Mouse (Mus musculus): ENCODE measurements at regions not wholly inside any gene's neighbourhood (a gene's known extent, or its start where the extent isn't known, plus 50 kb on each side); places are given as distances from the start of the nearest gene placed in this dataset.

DNA sequence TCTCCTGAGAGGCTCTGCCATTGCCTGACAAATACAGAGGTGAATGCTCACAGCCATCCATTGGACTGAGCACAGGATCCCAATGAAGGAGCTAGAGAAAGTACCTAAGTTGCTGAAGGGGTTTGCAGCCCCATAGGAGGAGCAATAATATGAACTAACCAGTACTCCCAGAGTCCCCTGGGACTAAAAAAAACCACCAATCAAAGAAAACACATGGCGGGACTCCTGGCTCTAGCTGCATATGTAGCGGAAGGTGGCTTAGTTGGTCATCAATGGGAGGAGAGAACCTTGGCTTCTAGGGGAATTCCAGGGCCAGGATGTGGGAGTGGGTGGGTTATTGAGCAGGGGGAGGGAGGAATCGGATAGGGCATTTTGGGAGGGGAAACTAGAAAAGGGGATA lies 207.8 kb downstream of the Otol1 start:
- DNase-seq (ENCODE audit: low read depth, low spot score): no peak

DNA sequence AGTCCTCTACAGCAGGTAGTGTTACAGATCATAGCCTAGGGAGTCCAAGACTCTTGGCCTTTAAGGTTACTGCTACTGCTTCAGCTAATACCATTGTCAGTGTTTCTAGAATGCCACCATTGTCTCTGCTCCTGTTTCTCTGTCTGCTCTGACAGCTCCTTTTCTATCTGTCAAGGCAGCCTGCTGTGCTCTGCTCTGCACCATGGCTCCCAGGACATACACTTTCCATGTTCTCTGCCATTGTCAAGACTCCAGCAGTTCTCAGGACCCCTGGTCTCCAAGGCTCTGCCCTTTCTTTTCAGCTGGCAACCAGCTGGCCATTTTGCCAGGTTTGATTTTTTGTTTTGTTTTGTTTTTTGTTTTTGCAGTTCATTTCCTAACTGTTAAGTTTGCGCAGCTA lies 208.7 kb downstream of the Otol1 start:
- DNase-seq (ENCODE audit: low read depth, low spot score): no peak

DNA sequence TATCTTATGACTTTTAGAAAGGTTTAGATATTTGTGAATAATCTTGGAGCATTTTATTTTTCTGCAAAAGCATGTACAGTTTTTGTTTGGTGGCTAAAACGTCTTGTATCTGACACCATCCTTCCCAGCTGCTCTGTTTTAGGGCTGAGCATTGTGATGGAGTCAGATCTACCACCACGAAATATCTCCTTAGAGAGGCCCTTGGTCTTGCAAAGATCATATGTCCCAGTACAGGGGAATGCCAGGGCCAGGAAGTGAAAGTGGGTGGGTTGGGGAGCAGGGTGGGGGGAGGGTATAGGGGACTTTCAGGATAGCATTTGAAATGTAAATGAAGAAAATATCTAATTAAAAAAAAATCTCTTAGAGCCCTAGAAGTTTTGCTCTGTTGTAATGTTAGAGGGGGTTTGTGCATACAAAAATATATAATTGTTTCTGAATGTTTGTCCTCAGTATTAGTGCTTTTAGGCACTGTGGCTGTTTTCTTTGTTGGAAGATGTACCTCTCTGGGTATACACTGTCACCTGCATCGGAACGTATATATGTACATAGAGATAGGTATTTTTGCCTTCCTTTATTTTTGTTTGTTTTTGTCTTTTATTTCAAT lies 211.4 kb downstream of the Otol1 start:
- DNase-seq (ENCODE audit: low read depth, low spot score): no peak

DNA sequence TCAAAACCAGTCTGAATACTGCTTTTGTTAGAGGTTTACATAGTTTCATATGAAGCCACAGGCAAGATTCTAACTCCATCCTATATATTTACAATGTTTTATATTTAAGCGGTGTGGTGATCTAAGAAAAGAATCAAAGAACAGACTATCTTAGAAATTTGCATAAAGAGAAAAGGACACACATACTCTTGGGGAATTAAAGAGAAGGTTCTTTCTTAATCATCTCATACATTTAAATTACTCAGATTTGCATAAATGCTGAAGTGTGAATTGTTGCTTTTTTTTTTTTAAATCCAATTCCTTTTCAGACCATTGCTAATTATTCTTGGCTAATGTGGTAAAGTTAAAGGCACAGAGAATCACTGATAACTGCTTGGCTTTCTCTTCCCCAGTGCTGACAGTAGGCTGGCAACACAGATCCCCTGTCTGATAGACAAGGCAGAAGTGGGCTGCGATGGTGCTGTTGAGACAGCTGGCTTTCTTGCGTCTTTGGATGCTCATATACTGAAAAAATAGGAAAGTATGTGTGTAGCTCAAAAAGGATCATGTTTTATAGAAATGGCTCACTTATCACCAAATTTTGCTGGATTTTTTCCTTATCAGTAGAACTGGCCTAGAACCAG lies 216.1 kb downstream of the Otol1 start:
- no peak for DNase-seq (ENCODE audit: low read depth, low spot score)

DNA sequence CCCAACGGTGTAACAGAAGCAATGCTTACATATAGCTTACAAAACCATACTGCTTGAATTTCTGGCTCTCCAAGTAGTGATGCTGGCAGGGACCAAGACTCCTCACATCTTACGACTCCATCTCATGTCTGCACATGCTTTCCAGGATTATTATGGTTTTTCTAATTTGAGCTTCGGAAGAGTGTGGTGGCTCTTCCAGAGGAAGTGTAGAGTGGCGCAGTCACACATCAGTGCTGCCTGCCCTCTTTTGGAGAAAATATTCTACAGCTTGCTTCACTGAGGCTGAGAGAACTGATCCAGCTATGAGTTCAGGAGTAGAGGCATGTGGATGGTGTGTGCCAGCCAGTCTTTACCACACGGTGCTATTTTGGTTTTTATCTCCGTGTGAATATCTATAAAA lies 217.4 kb downstream of the Otol1 start:
- DNase-seq (ENCODE audit: low read depth, low spot score): no peak

DNA sequence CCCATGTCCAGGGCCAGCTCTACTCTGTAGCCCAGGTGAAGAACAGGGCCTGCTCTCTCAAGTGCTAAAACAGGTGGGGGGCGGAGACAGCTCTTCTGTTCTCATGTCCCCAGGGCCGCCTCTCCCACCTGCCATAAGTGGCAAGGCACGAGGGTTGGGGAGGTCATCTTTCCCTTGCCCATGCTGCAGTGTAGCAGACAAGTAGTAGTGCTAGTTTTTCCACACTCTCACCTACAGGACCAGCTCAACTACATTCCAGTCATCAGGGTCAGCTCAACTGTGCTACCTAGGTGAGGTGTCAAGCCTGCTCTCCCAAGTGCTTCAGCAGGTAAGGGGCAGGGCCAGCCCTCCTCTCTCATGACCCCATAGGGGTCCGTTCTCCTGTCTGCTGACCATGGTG lies 219.8 kb downstream of the Otol1 start:
- no peak for DNase-seq (ENCODE audit: low read depth, low spot score)

DNA sequence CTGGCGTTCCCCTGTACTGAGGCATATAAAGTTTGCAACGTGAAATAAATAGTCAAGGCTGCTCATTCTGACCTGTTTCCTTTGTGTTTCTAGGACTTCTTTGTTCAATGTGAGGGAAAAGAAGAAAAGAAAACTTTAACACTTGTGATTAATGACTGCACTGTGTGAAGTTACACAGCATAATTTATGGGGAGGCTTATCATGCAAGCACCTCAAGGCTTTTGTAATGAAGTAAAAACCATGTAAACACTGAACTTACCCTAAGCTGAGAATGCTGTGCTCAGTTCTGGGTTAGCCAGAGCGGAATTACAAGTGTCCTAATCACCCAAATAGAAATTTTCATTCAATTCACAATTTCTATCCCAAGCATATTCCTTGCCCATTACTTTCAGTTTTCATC lies 241.2 kb downstream of the Otol1 start:
- DNase-seq (ENCODE audit: low read depth, low spot score): no peak

DNA sequence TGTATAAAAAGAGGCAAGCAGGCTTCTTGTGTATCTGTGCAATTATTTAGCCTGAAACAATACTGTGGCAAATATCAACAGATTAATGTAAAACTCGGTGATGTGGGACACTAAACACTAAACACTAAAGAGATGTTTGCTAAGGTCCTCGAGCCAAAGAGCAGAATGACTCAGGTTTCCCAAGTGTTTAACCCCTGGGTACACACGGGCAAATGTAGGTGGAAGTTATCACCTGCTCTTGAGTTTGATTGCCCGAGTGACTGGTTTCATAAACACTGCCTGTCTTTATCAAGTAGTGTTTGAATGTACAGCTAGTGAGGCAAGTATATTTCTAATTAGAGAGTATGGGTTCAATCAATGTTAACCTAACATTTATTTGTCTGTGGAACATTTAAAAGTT lies 242.5 kb downstream of the Otol1 start:
- DNase-seq (ENCODE audit: low read depth, low spot score): no peak

DNA sequence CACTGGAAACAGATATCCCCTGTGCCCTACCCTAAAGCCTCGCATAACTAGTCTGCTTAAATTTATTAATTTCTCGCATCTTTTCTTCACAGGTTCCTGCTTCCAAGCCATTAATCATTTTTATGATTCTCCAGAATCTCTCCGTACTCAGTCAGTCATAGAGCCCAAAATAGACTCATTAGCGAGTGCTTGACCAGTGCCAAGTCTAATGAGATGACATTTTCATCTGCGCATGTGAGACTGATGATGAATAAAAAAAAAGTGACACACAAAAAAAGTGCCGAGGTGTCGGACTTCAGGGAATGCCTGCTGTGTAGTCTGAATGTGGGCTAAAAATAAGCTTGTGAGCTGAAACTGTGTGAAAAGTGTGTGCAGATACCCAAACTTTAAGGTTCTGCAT lies 243.3 kb downstream of the Otol1 start:
- DNase-seq (ENCODE audit: low read depth, low spot score): no peak

DNA sequence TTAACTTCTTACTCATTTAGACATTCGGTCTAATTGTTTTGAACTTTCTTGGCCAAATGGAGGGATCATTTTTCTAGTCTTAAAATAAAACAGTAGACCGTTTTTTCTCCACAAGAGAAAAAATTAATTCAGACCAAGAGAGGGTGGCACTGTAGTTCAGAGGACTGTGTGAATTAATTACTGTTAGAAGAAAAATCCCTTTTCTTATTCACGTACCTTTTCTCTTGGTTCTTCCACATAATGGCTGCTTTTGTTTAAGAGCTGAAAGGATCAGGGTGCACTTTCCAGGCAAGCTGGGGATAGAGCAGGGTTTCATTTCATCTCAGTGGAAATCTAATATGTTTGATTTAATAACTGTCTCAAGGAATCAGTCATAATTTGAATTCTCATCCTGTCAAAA lies 255.9 kb downstream of the Otol1 start:
- no peak for DNase-seq (ENCODE audit: low read depth, low spot score)

DNA sequence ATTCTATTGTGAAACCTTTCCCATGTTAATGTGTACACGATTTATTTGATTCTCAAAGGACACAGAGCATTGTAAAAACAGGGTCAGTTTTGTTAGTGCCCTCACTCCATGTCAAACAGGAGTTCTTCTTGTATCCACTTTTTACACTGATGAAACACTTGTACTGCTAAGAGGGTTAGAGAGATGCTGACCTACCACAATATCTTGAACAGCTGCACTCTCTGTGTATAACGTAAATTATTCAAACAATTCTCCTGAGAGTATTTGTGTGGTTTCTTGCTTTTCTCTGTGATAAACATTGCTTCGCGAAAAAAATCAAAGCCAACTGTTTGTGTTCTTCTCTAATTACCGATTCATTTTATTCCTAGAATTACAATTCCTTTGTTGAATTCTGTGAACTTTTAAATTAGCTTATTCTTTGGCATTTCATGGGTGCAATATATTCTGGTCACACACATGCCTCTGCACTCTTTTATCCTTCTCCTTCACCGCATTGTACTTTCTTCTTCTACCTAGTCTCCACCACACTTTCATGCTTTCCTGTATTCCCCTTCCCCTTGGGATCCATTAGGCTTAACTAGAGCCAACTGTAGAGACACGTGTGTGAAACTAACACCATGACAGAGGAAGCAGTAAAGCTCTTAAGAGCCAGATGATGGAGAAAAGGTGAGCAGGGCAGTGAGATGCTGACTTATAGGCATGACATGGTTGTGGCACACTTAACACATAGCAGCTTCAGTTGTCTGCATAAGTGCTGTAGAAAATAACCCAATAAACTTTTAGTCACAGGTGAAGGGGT lies 281.4 kb downstream of the Otol1 start:
- DNase-seq (ENCODE audit: low read depth, low spot score): no peak

DNA sequence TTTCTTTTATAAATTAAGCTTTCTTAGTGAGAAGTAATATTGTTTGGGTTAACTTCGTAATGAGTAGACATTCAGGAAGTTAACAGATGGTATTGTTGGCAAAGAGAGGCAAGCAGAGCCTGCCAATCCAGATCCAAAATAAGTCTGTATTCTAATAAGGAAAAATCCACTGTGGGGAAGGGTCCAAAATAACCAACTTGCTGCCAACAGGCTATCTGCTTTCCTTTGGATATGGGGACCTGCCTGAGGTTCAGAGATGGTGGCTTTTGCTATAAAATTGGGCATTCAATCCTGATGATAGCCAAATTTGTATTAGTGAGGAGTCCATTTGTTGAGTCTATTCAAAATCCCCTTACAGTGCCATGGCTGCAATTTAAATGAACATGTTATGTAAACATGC lies 300.1 kb downstream of the Otol1 start:
- no peak for DNase-seq (ENCODE audit: low read depth, low spot score)

DNA sequence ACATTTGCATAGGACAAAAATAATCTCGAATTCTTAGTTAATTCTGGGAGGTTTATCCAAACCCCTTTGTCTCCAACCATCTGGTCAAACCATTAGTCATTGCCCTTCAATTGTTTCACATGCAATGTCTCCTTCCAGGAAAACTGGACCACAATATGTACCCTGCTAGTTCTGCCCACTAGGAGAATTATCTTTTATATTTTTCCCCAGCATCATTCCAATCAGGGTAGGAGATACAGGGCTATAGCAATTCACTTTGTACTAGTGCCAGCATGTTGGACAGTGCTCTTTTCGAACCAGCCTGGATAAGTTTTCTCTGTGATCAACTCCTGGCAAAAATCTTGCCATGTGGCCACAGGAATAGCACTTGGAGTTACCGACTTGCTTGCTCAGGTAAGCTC lies 300.6 kb downstream of the Otol1 start:
- no peak for DNase-seq (ENCODE audit: low read depth, low spot score)

DNA sequence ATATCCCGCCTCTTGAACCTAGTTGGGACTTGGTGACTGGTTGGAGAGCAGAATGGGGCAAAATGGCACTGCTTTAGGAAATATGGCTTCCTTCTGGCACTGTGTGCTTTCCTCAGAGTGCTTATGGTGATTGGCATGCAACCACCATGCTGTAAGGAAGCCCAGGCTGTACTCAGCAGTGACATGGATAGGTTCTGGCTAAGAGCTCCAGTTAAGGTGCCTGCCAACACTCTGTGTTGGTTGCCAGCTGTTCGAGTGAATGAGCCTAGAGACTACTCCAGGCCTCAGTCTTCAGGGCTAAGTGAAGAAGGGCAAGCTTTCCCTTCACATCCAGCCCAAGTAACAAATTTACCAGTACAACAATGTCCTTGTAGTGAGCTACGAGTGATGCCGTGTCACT lies 301.9 kb downstream of the Otol1 start:
- DNase-seq (ENCODE audit: low read depth, low spot score): no peak

DNA sequence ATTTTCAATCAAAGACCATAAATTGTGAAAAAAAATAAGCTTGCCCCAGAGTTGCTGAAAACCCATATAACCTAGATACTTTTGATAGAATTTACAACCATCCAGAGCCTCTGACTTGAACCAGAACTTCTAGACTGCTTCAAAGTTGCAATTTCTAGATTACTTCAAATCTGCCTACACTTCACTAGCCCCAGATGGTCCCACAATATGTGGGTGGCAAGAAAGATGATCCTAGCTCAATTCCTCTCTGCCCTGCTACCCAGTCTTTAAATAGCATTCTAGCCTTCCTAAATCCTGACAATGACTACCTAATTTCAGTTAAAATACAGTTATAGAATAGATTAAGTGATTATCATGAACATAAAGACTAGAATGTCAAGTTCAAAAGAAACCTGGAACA lies 303.6 kb downstream of the Otol1 start:
- DNase-seq (ENCODE audit: low read depth, low spot score): no peak

DNA sequence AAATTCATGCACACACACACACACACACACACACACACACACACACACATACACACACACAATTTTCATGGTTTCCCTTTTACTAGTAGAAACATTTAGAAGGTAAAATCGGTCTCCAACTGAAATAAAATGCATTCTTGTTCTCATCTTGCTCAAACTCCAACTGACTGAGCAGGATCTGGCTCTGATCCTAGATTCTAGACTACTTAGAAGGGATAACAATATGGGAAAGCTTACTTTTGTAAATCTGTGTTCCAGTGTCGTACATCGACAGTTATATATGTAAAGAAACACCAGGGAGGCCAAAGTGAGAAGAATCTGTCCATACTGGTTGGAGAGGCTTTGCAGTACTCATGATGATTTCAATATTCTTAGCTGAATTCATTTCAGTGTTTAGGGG lies 304.6 kb downstream of the Otol1 start:
- DNase-seq (ENCODE audit: low read depth, low spot score): no peak

DNA sequence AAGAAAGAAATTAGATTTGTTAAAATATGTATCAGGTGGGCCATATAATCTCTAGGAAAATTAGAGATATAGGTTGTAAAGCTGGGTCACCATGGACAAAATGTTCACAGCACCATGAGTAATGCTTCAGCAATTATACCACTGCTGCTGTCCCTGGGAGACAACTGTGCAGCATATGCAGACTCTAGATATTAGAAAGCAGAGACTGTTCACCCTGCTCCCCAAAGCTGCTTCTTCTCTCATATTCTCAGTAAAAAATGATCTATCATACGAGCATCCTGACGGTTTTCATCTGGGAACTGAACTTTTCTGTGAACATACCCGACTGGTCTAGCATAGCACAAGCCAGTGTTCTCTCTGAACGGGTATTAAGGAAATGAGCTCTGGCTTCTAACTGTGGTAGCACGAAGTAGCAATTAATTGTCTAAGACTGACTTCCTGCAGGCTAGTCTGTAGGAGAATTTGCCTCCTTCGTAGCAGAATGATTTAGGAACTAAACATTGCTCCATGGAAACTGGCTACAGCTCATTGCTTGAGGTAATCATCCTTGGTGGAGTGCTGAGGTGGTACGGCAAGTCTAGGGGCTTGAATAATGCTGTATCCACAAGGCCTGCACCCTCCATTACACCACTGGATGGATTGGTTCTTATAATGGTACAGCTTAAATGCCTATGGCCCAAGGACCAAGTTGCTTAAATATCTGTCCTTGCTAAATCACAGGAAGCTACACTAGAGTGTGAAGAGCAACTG lies 305.9 kb downstream of the Otol1 start:
- DNase-seq (ENCODE audit: low read depth, low spot score): no peak

DNA sequence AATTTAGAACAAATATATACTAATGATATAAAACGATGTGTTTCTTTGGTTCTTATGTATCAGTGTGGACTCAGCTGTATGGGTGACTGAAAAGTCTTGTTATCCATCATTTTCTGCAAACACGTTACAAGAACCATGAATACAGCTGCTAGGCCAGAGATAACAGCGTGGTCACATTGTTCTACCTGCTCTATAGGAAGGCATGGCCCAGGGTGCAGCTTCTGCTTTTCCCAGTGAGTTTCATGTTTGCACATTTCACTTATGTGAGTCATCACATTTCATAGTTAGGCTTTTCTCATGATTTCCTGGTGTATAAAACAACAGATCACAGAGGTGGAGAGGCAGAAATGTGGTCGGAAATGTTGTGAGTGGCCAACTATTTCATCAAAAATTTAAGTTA lies 306.8 kb downstream of the Otol1 start:
- no peak for DNase-seq (ENCODE audit: low read depth, low spot score)

DNA sequence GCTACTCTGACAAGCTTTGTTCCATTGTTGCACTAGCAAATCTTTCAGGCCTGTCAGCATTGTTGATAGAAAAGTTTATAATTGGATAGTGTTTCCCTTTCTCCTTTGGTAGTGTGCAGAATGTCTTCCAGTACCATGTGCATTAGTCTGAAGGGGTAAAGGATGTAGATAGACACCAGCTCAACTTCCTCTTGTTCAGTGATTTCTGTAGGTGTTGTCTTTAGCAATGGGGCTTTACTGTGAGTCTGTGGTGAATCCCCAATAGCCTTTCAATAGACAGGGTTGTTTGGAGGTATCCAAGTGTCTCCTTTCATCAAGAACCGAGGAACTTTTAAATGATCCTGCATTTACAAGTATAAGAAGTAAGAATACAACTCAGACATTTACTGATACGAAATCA lies 311.0 kb downstream of the Otol1 start:
- no peak for DNase-seq (ENCODE audit: low read depth, low spot score)

DNA sequence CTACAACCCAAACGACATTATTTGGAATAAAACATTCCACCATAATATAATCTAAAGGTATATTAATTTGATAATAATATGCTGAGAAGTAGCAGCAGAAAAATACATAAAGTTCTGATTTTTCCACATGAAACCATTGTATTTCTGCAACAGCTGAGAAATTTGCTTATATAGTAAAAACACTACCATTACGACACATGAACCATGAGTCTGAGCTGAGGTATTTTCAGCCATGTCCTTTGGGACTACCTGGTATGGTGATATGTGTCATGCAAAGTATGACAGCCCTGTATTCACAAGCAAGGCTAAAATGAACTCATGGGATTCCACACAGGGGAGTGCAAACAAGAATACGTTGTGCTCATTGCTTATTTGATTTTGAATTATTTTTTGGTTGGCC lies 311.7 kb downstream of the Otol1 start:
- DNase-seq (ENCODE audit: low read depth, low spot score): no peak

DNA sequence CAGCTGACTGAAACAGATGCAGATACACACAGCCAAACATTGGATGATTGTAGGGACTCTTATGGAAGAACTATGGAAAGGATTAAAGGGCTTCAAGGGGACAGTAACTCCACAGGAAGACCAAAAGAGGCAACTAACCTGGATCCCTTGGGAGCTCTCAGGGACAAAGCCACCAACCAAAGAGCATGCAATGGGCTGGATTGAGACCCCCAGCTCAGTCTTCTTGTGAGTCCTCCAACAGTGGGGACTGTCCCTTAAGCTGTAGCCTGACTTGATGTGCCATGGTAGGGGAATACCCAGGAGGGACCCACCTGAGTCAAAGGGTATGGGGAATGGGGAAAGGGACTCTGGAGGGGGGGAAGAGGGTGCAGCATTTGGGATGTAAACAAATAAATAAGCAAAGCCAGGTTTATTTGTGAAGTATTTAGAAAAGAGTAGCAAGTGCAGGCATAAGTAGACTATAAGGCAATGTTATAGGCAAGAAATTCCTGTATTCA lies 313.8 kb downstream of the Otol1 start:
- no peak for DNase-seq (ENCODE audit: low read depth, low spot score)

DNA sequence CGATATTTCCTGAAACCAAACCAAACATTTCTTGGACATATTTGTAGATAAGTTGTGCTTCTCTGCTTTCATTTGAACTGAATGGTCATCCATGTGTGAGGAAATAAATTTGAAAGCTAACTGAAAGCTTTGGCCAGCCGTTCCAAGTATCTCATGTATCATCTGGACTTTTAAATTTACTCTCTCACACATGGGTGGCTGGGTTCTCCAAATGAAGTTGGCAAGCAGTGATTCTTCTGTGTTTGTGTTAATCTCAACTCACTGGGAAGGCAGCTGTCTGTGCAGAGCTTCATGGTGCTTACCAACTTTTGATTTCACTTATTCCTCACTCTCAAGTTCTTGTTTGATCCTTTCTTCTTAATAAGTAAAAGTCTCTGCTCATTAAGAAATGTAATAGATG lies 317.3 kb downstream of the Otol1 start:
- DNase-seq (ENCODE audit: low read depth, low spot score): no peak

Data from CD4-positive, CD25-positive, alpha-beta regulatory T cell, adult 2 months (primary cell).